Mouse (Mus musculus) lung, postnatal 36 days (tissue): ENCODE data around the gene Zfp879.
A peak's percentile ranks its signal among the peaks of the same experiment; 100 is the strongest.

Source experiments
- DNase-seq: peaks from one replicate; pipeline ENCODE4 v3.0.0; 2022; ENCODE audit warnings: mixed read lengths

The Zfp879 gene

DNA sequence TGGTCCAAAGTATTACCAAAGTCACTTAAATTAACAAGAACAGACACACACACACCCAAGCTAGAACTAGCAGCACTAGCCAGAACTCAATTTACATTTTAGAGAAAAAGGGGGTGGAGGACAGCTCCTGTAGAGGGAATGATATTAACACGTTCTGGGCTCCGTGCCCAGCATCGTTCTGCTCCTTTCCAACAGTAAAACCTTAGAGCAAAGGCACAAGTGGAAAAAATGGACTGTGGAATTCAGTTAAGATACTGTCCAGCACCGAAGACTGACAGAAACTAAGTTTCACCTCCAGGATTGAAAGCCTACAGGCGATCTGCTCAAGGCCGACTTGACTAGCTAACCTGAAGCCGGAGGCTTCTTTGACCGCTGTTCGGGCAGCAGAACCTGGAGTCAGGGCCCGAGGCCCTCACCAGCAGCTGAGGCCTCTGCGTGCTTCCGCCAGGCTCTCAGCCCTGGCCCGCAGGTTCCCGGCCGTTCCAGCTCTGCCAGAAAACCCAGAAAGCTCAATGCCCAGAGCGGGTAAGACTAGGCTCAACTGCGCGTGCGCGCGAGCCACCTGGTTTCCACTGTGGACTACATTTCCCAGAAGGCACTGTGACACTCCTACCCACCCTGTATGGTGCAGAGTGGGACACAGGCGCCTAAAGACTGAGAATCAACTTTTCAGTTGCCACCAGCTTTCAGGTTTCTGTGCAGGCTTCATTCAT lies at the start of gene Zfp879:
Gene Zfp879 (minus strand): TSS at position 530 of the 713 bp plus-strand sequence.
- DNase-seq = peak; percentile 96

DNA sequence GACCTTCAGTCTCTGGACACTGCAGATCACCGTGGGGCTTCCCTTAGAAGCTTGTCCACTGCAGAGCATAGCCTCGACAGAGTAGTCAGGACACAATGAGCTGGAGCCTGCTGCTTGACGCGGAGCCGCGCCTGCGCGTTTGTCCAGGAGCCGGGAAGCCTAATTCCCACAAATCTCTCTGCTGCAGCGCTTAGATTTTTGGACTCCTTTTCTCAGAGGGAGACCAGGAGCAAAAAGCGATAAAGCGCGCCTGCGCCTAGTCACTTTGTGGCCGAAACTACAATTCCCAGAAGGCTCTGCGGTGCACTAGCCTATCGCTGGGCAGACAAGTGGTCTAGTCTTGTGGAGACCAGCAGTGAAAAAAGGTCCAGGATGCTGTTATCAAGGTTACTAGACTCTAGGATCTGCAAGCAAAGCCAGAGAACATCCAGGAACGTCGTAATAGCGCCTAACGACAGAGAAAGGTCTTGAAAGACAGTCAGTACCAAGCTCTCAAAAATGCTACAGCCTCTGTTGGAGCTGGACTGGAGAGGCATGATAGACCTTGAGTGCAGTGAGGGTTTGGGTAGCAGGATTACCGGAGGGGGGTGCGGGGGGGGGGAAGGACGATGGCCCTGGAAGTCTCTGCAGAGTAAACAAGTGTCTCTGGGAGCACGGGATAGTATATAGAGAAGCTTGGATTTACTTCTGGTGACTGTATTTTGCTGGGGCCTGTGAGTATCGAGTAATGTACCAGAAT lies 46.2 kb upstream of the Zfp879 start, which contains the start of gene Zfp454:
Gene Zfp454 (minus strand): TSS at position 262 of the 739 bp plus-strand sequence.
- DNase-seq = peak; percentile 94

DNA sequence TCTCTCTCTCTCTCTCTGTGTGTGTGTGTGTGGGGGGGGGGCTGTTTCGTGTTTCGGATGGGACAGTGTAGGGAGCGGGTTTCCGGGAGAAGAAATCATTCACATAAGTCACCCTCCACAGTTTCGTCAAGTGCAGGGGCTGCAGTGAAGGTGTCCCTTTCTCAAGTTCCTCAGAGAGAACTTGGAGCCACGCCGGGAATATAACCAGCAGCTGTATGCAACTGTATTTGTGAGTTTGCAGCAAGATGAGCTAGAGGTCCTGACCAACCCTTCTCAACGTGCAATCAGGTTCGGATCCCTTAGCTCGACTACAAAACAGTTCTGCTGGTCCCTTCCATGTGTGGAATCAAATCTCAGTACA lies 45.6 kb upstream of the Zfp879 start:
- peak; percentile 6 for DNase-seq

DNA sequence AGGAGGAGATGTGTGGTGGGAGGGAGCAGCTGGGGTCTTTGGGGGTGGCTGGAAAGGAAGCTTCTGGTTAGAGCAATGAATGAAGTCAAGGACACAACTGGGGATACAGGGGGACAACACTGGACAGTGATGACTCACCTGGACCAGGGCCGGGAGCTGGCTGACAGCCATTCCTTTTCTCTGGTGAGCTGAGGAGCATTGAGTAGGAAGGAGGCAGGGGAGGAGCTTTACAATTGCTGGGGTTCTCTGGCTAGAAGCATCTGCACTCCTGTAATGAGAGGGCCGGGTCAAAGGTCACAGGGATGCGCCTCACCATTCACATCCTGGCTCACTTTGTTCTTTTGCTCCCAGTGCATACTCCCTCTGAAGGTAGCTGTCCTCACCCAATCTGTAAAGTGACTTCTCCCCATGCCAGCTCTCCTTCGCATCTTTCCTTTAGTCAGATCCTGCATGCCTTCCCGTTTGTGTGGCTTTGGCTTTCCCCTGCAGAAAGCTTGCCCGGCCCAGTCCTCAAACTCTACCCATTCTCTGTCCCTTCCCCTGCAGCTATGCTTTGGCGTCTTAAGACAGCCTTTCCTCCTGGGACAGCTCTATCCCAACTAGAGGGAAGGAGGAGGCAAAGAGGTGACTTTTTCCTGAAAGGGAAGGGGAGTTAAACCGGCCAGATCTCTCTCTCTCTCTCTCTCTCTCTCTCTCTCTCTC lies 45.0 kb upstream of the Zfp879 start:
- DNase-seq = no peak

DNA sequence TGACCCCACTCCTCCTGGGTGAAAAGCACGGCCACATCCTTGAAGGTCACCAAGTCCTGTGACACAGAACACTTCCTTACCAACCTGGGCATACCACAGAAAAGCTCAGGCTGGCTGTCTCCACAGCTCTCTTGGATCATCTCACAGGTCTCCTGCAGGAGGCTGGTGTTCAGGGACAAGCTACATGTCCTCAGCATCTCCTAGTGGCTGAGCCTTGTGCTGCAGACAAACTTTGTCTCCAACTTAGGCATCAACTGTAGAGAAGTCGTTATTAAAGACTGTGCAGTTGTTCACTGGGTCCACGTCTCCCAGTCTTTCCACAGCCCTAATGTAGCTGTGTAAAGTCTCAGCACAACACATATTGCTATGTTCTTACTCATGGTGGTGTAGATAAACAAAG lies 42.4 kb upstream of the Zfp879 start:
- DNase-seq = no peak

DNA sequence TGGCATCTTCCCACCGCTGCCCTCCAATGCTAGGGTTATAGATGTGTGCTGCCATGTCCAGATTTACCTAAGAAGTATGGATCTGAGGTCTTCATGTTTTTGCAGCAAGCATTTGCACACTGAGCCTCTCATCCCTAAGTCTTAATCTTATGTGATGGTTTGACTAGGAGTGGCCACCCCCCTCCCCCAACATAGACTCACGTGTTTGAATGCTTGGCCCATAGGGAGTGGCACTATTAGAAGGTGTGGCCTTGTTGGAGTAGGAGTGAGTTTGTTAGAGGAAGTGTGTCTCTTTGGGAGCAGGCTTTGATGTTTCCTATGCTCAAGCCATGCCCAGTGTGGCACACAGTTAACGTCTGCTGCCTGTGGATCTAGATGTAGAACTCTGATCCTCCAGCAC lies 37.3 kb upstream of the Zfp879 start:
- DNase-seq = no peak

DNA sequence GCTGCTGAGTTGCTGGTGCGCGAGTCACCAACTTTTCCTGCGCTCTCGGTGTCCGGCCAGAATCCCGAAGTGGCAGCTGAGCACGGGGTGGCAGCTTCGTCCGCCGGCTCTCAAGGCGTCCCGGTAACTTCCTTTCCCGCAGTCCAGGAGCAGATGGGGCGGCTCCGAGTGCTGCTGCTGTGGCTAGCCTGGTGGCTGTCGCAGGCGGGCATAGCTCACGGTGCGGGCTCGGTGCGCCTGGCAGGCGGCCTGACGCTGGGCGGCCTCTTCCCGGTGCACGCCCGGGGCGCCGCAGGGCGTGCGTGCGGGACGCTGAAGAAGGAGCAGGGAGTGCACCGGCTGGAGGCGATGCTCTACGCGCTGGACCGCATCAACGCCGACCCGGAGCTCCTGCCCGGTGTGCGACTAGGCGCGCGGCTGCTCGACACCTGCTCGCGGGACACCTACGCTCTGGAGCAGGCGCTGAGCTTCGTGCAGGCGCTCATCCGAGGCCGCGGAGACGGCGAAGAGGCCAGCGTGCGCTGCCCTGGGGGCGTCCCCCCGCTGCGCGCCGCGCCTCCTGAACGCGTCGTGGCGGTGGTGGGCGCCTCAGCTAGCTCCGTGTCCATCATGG lies 9.7 kb upstream of the Zfp879 start:
- DNase-seq = no peak

DNA sequence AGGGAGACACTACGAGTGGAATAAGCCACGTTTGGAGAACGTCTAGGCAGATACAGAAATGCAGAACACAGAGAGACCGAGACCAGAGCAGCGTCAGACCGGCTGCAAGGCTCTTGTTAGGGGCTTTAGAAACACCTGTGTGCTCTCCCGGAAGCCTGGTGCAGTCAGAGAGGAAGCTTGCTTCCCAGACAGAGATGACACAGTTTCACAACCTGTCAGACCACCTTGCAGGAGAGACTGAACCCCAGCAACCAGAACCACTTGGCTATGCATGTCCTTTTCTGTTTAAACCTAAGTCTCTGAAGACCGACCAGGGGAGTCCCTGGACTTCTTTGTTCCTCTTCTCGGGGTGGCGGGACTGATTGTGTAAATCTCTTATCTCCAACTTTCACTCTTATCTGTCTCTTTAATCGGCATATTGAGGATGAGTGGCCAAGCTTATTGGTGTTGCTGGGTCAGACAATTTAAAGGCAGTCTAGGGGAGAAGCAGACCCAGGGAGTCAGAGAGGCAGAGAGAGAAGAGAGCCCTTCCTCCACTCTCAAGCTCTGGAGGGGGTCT lies 8.9 kb upstream of the Zfp879 start, which contains the start of gene Grm6:
Gene Grm6 (plus strand): TSS at position 509 of the 559 bp plus-strand sequence.
- DNase-seq = peak; percentile 7

DNA sequence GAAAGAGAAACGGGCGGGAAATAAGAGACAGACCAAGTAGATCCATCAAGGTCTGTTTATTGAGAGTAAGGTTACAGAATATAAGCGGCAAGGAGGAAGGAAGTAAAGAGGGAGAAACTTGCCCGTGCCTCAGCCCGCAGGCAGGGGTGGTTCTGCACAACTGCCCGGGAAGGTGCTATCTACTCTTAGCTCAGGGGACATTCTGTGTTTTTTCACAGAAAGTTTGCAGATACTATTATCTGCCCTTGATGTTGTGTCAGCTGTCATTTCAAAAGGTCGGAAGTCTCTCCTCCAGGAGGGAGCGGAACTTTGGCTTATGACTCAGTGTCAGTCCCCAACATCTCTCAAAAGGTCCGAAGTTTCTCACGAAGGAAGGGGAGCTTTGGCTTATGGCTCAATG lies 8.0 kb upstream of the Zfp879 start:
- no peak for DNase-seq

DNA sequence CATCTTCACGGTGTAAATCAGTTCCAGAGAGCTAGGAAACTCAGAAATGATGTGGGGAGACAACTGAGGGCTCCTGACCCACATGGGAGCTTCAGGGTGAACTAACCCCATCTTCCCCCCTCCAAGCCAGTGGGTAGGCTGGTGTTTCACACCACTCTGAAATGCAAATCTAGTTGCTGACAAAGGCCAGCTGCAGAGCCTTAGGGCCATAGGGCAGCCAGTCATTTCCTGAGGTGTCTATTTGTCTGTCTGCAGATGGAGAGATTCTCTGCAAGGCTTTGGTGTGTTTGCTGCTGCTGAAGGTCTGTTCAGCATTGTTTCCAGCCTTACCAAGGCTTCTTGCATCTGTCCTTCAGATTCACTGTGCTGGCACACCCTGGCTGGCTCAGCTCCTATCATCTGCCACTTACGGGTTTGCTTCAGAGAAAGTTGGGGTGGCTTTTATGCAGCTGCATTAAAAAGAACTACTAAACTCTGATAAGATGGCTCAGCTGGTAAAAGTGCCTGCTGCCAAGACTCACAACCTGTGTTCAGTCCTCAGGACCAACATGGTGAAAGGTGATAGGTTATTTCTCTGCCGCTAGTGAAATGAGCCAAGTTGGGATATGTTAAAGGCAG lies 7.3 kb upstream of the Zfp879 start:
- no peak for DNase-seq

DNA sequence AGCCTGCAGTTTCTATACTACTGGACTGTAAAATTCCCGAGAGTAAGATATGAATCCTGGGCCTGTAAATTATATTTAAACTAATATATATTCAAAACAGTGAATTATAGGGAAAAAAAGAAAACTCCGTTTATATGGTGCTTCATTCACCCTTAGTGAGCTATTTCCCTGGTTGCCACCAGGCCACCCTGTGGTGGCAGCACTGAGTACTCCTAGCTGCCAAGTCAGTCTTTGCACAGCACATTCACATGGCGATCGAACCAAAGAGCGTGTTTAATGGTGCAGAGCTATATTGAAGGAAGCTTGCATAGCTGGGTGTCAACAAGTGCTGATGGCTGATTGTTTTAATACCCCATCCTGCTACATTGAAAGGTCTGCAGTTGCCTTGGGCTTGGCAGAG lies 5.7 kb upstream of the Zfp879 start:
- peak; percentile 24 for DNase-seq

DNA sequence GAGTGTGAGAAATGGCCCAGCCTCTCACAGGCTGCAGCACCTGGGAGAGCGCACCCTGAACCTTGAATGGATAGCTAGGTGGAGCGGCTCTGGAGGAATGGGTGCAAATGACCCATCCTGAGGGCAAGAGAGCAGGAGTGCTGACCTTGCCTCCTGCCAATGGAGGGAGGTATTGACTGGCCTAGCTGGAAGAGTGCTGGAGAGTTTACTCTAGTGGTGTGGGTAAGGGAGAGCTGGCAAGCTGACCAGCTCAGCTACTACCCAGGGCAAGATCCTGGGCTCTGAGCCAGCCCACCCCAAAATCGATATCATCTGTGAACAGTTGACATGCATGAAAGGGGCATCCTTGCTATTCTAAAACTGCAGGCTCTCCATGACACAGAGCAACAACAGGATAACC lies 4.6 kb upstream of the Zfp879 start:
- no peak for DNase-seq

DNA sequence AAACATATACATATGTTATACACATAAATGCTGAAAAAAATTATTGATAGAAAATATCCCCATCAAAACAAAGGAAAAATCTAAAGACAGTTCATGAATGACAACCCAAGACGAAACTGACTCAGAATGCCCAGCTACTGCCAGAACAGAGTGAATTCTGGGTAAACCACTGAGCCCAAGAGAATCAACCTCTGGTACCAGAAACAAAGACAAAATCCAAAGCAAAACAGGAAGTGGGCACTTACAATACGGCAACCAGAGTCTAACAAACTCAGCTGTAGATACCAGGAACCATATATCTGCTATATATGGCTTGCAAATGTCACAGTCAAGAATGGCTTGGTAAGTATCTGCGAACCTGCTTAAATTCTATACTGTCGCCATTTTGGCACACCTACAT lies 5.6 kb downstream of the Zfp879 start:
- DNase-seq = peak; percentile 23

DNA sequence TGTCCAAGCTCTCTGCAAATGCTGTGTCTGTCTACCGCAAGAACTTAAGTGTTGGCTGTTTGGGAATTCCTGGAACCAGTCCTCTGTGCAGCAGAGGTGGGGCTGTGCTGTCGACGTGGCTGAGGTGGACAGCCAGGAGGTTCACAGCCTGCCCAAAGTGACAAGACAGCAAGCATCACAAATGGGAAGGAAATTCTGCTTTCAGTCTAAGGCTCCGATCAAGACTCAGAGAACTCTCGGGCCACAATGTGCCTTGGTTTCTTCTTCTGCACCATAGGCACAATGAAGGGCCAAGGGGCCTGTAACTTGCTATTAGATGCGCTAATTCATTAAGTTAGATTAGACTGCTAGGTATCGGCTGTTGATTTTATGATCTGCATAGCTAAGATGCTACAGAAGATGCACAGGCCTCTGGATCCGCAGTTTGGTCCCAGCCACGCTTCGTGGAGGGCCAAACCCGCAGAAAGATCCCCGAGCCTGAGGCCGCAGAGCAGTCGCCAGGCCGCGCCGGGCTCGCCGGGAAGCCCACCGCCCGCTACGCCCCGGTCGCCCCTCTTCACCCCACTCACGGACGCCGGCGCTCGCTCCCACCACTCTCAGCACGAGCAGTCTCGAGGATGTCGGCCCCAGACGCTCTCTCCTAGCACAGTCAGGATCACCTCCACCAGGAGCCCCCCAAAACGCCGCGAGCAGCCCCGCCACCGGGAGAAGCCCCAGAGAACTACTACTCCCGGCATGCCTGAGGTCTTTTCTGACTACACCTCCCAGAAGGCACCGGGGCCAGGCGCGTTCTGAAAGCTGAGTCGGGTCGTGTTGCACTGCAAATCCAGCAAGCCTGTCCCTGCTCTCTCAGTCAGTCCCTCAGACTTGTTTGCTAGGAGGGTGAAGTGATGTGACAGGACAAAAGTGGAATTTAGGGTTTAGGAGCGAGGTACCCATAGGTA lies 14.1 kb downstream of the Zfp879 start, which contains the start of gene Zfp354c:
Gene Zfp354c (minus strand): TSS at position 715 of the 944 bp plus-strand sequence.
- DNase-seq = peak; percentile 91

DNA sequence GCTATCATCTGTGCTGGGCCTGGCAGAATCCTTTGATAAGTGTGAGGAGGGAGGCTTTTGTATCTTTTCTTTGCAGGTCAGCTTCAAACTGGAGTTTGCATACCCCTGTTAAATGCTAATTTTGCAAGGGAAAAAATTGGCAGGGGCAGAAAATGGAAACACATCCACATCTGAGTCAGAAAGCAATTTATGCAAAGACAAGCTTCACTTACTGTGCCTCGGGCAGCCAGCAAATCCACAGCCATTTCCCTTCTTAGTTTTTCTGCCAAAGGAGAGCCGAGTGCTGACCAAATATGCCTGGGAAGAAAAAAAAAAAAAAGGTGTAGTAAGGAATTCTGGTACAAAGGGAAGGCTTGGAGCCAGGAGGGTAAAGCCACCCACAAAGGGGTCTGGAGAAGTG lies 15.1 kb downstream of the Zfp879 start:
- no peak for DNase-seq

DNA sequence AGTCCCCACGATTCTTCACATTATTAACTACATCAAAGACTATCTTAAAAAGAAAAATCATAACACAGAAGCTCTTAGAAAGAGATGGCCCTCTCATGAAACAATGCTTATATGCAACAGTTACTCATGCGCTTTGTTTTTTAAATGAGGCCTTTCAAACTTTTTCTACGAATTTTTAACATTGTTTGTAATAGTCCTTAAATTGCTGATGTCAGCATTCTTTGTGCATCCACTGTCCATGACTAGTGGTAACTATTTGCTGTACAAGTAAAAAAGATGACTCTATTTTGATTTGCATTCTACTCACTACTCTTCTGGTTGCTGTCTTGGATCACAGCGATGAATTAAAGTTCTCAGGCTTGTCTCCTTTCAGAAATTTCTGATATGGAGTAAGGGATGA lies 27.1 kb downstream of the Zfp879 start:
- DNase-seq = no peak

DNA sequence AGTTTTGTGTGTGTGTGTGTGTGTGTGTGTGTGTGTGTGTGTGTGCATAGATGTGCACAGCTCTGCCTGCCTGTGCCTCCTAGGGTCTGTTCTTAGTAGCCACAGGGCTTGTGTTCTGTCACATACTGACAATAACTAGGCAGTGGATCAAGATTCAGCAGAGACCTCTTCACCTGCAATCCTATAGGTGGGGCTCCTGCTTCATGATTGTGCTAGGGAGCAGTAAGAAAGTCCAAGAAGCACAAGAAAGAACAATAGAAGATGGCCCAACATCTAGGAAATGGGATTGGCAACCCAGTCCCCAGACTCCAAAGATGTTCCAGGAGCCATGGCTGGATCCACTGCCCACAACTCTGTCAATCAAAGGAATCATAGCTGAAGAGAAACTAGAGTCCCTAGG lies 42.5 kb downstream of the Zfp879 start:
- no peak for DNase-seq

DNA sequence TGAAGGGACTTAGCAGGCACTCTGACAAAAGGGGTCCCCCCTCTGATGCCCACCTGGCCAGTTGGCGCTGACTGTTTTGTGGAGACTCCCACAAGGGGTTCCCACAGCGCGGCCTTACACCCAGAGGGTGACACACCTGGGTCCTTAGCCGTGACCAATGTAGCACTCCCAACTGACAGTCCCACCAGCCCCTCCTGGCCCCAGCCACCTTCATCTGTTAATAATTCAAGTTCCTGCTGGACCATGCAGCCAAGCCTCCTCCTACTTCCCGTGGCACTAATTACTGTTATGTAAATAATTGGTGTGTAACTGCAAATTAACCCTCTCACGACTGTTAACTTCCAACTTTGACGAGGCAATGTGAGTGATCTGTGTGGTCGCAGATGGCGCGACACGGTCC lies 43.7 kb downstream of the Zfp879 start:
- DNase-seq = no peak
